Mouse (Mus musculus) mesoderm, embryonic 11.5 days (tissue): Measurements from ENCODE around the gene Erg28.

Experiments used
- DNase-seq: peaks from one replicate; pipeline ENCODE4 v3.0.0-alpha.2; 2012; ENCODE audit warnings: low read depth, low spot score

Gene Erg28

DNA sequence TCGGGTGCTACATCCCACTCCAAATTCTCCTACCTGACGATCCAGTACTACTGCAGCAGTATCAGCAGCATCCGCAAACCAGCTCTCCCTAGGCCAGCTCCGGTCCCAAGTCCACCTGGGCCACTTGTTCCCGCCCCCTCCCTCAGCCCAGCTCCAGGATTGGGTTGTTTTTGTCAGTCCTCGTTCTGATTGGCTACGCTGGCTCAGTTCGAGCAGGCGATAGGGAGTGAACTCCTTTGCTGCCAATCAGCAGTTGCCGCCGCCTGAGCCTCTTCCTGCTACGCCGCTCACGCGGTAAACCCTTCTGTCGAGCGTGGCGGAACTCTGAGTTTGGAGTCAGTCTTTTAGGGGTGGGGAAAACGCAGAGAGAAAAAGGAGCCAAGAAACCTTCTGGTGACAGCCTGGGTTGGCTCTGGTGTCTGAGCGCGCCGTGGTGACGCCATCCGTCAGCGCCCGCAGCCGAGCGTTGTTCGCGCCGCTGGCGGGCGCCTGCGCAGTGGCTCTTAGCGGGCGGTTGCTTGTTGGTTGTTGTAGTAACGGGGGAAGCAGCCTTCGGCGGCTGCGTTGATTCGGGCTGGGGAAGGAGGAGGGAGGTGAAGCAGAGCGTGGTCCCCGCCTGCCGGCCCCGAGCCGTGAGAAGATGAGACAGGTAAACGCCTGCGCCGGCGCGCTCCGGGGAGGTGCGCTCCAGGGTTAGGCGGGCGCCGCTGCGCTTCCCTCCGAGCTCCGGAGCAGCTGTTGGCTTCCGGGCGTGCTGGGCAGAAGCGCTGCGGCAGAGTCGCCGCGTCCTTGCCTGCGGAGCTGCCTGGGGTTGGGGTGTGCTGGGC lies at the start of gene Erg28, which contains the start of gene Ttll5:
Gene Erg28 (minus strand): TSS at position 113 of the 827 bp plus-strand sequence.
Gene Ttll5 (plus strand): TSS at position 222 of the 827 bp plus-strand sequence.
- DNase-seq: peak; percentile 96

DNA sequence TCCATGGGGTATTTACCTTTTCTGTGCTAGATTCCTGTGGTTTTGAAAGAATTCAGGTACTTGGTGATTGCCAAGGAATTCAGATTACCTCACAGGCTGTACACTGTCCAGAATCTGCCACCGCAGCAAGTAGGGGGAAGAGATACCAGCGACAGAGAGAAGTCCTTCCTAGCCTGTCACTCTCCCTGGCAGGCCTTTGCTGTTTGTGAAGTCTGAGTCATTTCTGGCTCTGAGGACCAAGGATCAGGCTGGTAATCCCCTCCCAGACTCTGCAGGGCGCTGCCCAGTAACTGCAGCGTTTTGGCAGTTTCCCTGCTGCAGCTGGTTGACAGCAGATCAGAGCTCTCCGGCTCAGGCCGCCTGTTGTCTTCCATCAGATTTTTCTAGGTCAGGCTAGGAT lies 45.1 kb upstream of the Erg28 start:
- no peak for DNase-seq

- no peak for DNase-seq
Measured at GRCm38 (mm10) chr12:85867125-85867524, 42.8 kb upstream of the Erg28 start.

- DNase-seq: no peak
Measured at GRCm38 (mm10) chr12:85866624-85867023, 42.3 kb upstream of the Erg28 start.

DNA sequence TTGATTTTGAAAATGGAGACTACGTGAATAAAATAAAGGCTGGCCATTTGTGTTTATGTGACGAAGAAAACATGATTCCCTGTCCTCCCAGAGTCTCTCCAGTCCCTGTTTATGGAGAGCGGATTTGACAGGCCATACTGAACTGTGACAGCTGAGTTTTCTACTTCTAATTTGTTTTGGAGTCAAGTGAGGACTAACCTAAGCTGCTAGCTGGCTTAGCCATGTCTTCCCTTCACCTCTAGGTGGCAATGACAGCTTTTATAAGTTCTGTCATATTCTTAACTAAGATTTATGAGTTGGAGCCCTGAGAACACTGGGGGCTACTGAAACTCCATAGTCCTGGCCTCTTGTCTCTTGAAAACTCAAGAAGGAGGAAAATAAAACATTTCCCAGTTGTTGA lies 41.2 kb upstream of the Erg28 start:
- DNase-seq: peak; percentile 10

DNA sequence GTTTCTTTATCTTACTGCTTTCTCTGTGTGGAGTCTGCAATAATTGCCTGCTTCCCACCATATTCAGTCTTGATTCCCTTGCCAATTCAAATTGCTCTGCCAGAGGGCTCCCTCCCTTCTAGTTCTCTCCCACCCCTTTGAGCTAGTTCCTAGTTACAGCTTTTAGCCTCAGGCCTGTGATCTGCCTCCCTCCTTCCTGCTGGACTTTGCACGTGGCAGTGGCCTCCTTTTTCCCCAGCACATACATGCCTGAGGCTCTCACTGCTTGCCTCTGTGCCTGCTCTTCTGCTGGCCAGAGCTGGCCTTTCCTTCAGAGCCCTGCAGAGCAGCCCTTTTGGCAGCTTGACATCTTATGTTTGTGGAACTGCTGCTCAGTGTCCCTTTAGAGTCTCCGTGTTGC lies 38.2 kb upstream of the Erg28 start:
- no peak for DNase-seq

- DNase-seq: no peak
Measured at GRCm38 (mm10) chr12:85859511-85860189, 35.3 kb upstream of the Erg28 start.

GRCm38 (mm10) chr12:85859111-85859510 lies 34.8 kb upstream of the Erg28 start:
- DNase-seq: no peak

DNA sequence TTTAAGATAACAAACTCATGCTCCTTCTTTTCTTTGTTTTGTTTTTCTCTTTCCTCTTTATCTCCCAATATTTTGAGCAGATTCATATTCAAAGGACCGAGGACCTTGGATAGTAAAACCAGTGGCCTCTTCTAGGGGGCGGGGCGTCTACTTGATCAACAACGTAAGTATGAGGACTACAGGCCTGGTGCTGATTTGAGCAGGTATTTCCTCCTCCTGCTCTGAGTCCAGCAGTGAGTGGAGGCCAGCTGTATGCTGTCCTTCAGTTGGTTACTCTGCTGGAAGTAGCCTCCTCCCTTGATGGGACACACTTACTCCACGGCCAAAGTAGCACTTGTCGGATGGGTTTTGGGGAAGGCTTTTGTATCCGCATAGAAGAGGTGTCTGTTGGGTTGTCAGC lies 33.0 kb upstream of the Erg28 start:
- no peak for DNase-seq

GRCm38 (mm10) chr12:85854271-85854670 lies 29.9 kb upstream of the Erg28 start:
- no peak for DNase-seq

DNA sequence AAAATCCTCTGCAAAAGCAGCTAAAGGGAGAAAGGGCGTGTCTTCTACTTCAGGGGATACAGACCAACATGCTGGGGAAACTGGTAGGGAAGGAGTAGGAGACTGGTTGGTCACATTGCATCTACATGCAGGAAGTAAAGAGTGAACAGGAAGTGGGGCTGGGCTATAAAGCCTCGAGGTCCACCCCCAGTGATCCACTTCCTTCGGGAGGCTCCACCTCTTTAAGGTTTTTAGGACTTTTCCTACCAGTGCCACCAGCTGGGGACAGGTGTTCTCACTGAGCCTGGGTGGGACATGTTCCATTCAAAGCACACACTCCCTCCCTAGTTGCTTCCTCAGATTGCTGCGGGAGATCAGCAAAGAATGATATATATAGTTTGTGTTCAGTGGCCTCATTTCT lies 29.5 kb upstream of the Erg28 start:
- DNase-seq: no peak

- DNase-seq: no peak
Measured at GRCm38 (mm10) chr12:85850661-85851060, 26.3 kb upstream of the Erg28 start.

DNA sequence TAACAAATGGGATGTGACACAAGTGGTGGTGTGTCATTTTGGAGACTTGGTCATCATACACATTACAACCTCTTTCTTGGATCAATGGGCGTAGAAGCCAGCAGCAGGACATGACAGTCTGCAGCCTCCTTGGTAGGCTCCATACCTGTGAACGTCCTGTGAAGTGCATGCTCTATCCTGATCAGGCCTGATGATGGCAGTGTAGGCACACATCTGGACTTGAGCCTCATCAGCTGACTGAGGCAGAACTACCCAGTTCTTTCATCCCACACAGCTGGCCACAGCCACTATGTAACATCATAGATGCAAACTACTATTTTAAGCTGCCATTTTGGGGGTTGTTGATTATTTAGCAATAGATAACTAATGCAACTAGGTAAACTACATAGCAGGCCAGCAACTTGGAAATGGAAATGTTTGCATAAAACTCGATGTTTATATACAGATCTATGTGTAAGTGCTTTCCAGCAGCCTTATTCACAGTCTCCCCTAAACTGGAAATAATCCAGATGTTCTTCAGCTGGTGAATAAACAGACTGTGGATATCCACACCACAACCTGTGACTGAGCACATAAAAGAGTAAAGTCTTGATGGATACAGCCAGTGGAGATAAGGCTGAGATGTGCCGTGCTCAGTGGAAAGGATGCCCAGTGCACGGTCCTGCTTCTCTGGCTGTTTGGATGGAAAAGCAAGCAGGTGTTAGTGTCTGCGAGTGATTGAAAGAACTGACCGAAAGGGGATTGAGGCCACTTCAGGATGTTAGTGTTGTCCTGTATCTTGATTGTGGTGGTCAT lies 24.0 kb upstream of the Erg28 start:
- peak; percentile 39 for DNase-seq

GRCm38 (mm10) chr12:85839371-85840000 lies 15.1 kb upstream of the Erg28 start:
- DNase-seq: no peak

GRCm38 (mm10) chr12:85837765-85838164 lies 13.4 kb upstream of the Erg28 start:
- DNase-seq: no peak

DNA sequence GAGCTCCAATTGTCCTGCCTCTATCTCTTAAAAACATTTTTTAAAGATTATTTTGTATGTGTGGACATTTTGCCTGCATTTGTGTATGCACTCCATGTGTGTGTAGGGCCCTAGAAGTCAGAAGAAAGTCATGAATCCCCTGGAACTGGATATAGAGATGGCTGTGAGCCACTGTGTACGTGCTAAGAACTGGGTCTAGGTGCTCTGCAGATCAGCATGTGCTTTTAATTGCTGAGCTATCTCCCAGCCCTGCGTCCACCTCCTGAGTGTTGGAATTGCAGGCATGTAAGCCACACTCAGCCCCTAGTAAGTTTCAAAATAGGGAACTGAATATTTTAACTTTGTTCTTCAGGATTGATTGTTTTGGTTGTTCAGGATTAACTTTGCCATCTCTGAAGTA lies 10.2 kb upstream of the Erg28 start:
- no peak for DNase-seq

- DNase-seq: no peak
Measured at GRCm38 (mm10) chr12:85830691-85831090, 6.3 kb upstream of the Erg28 start.

DNA sequence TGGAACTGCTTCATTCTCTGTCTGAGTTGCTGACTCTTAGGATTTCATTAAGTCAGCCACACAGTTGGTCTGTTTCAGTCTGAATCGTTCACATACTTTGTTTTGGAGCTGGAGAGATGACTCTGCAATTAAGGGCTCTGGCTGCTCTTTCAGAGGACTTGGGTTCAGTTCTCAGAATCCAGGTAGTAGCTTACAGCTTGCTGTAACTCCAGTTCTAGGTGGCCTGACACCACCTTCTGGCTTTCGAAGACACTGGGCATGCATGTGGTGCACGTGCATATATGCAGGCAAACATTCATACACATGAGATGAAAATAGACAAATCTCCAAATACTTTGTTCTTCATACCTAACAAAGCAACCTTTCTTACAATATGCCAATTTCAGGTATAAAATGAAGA lies 5.5 kb upstream of the Erg28 start:
- no peak for DNase-seq

- DNase-seq: no peak
Measured at GRCm38 (mm10) chr12:85828856-85829255, 4.5 kb upstream of the Erg28 start.

- no peak for DNase-seq
Measured at GRCm38 (mm10) chr12:85825822-85826221, 1.5 kb upstream of the Erg28 start.

DNA sequence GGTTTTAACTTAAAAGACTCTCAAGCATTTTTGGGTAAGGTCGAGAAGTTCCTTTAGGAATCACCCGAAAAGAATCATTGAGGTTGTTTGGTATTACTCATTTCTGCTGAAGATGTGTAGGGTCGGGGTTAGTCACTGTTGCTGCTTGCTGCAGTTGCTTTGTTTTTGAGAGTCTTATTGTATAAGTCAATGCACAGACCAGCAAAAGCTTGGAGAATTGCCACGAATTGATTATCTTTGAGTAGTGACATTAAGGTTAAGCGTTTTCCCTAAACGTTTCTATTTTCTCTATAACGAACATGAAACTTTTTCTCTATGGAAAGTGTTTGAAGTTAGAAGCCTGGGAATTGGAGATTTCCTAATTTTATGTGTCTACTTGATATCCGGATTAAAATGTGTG lies 1.0 kb upstream of the Erg28 start:
- DNase-seq: no peak

DNA sequence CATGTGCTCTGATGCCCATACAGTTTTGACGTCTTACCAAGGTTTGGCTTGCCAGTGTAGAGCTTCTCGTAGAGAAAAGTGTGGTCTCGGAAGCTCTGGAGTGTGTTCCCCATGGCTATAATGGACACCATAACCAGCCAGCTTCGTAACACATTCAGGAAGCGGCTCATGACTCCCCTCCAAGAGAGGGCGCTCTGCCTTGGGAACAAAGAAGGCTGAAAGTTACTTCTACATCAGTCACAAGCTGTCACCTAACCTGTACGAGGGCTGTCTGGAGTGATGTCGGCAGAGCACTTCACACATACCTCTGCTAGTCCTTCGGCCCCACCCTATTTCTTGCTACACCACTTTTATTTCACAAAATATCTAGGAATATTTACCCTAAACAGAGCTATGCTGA lies 2.3 kb downstream of the Erg28 start:
- no peak for DNase-seq
